Mouse (Mus musculus) CH12.LX (cell line): ENCODE data around the gene Catsperz. TPM values are rescaled to one million over a fixed set of nuclear protein-coding genes. Genes with fewer than 3 reads are reported as not detected.

ENCODE experiments used
- DNase-seq: peaks from one replicate; pipeline ENCODE4 v3.0.0-alpha.2; 2013; ENCODE audit errors: extremely low read depth
- H3K27ac ChIP-seq: 2 replicates; pipeline ENCODE4 v1.5.1; 2012; ENCODE audit warnings: low read depth, mild to moderate bottlenecking, control low read depth, moderate library complexity; ENCODE audit not compliant: insufficient read depth
- H3K27me3 ChIP-seq: replicated peaks from 2 replicates; pipeline ENCODE3; 2012; ENCODE audit warnings: inconsistent platforms
- H3K36me3 ChIP-seq, 2 experiments: replicated peaks in 1 of 2; 2 replicates each; pipeline versions ENCODE3 to v1.6.1; 2012; ENCODE audit warnings: inconsistent platforms in 1 of 2, low read length in 1 of 2, mild to moderate bottlenecking in 1 of 2, mixed read lengths in 1 of 2, moderate library complexity in 1 of 2; ENCODE audit not compliant: control insufficient read depth in 1 of 2, insufficient read depth in 1 of 2
- H3K4me1 ChIP-seq, 2 experiments: 2 replicates each; pipeline ENCODE4 v1.6.1; 2012; ENCODE audit warnings: inconsistent platforms in 1 of 2, moderate library complexity in 1 of 2; ENCODE audit not compliant: insufficient read depth in 2 of 2, control insufficient read depth in 1 of 2
- H3K4me2 ChIP-seq: 2 replicates; pipeline ENCODE4 v1.6.1; 2012; ENCODE audit warnings: low read depth, mild to moderate bottlenecking, control low read depth; ENCODE audit not compliant: poor library complexity, insufficient read depth, severe bottlenecking
- H3K4me3 ChIP-seq, 3 experiments: fragments of 150-350 bp in 1 of 3; sonication (generic) in 1 of 3; replicated peaks in 1 of 3; 2 replicates each; pipeline versions ENCODE3 to v1.5.1; 2011 to 2012; ENCODE audit warnings: low read depth in 2 of 3, low read length in 2 of 3, mild to moderate bottlenecking in 2 of 3, moderate library complexity in 2 of 3, control low read depth in 1 of 3, improper control_type of control experiment in 1 of 3, inconsistent platforms in 1 of 3, mixed read lengths in 1 of 3; ENCODE audit not compliant: poor library complexity in 1 of 3
- H3K79me2 ChIP-seq: replicated peaks from 2 replicates; pipeline ENCODE4 v1.6.1; 2012; ENCODE audit warnings: mild to moderate bottlenecking, moderate library complexity; ENCODE audit not compliant: control insufficient read depth, poor library complexity, insufficient read depth, severe bottlenecking; ENCODE audit errors: extremely low read depth
- H3K9ac ChIP-seq: 2 replicates; pipeline ENCODE4 v1.6.1; 2012; ENCODE audit warnings: low read depth, mild to moderate bottlenecking, control low read depth, moderate library complexity; ENCODE audit not compliant: insufficient read depth
- H3K9me3 ChIP-seq: replicated peaks from 2 replicates; pipeline ENCODE3; 2012; ENCODE audit warnings: low read length, inconsistent platforms, mixed read lengths
- BHLHE40 ChIP-seq: IDR thresholded peaks from 2 replicates; pipeline ENCODE4 v1.6.1; 2011; ENCODE audit warnings: mild to moderate bottlenecking, low read depth, low read length, improper control_type of control experiment
- CHD1 ChIP-seq: IDR thresholded peaks from 2 replicates; pipeline ENCODE4 v1.6.1; 2012; ENCODE audit warnings: low read depth, low read length, improper control_type of control experiment, inconsistent platforms
- CHD2 ChIP-seq: IDR thresholded peaks from 2 replicates; pipeline ENCODE4 v1.6.1; 2011; ENCODE audit warnings: low read length, improper control_type of control experiment
- CTCF ChIP-seq, 2 experiments: IDR thresholded peaks in 1 of 2; conservative IDR thresholded peaks in 1 of 2; 2 replicates each; pipeline ENCODE4 v1.5.1; 2011 to 2012; ENCODE audit warnings: low read depth in 2 of 2, low read length in 2 of 2, improper control_type of control experiment in 1 of 2, inconsistent platforms in 1 of 2, mild to moderate bottlenecking in 1 of 2, moderate library complexity in 1 of 2
- E2F4 ChIP-seq: IDR thresholded peaks from 2 replicates; pipeline ENCODE4 v1.6.1; 2011; ENCODE audit warnings: low read depth, low read length, improper control_type of control experiment; ENCODE audit not compliant: insufficient replicate concordance
- ELF1 ChIP-seq: IDR thresholded peaks from 2 replicates; pipeline ENCODE4 v1.6.1; 2014; ENCODE audit warnings: low read depth, mild to moderate bottlenecking, inconsistent platforms, low read length, improper control_type of control experiment
- GABPA ChIP-seq: IDR thresholded peaks from 2 replicates; pipeline ENCODE4 v1.6.1; 2012; ENCODE audit warnings: low read depth, low read length, improper control_type of control experiment, inconsistent platforms; ENCODE audit not compliant: insufficient replicate concordance
- IRF4 ChIP-seq: IDR thresholded peaks from 2 replicates; pipeline ENCODE4 v1.6.1; 2014; ENCODE audit warnings: low read depth, mild to moderate bottlenecking, inconsistent platforms, low read length, improper control_type of control experiment
- JUN ChIP-seq: IDR thresholded peaks from 2 replicates; pipeline ENCODE4 v1.6.1; 2011; ENCODE audit warnings: low read depth, mild to moderate bottlenecking, low read length, improper control_type of control experiment, moderate library complexity; ENCODE audit not compliant: insufficient read depth
- MAFK ChIP-seq: IDR thresholded peaks from 2 replicates; pipeline ENCODE4 v1.6.1; 2011; ENCODE audit warnings: low read length, improper control_type of control experiment; ENCODE audit not compliant: insufficient replicate concordance
- MAX ChIP-seq: IDR thresholded peaks from 2 replicates; pipeline ENCODE4 v1.6.1; 2011; ENCODE audit warnings: low read length, improper control_type of control experiment
- MEF2A ChIP-seq: IDR thresholded peaks from 2 replicates; pipeline ENCODE4 v1.6.1; 2014; ENCODE audit warnings: low read depth, mild to moderate bottlenecking, inconsistent platforms, low read length, improper control_type of control experiment, borderline replicate concordance
- NELFE ChIP-seq: IDR thresholded peaks from 2 replicates; pipeline ENCODE4 v1.6.1; 2011; ENCODE audit warnings: low read depth, low read length, improper control_type of control experiment
- NRF1 ChIP-seq: IDR thresholded peaks from 2 replicates; pipeline ENCODE4 v1.6.1; 2014; ENCODE audit warnings: low read depth, mild to moderate bottlenecking, inconsistent platforms, low read length, improper control_type of control experiment, moderate library complexity
- POLR2AphosphoS2 ChIP-seq: IDR thresholded peaks from 2 replicates; pipeline ENCODE4 v1.6.1; 2011; ENCODE audit warnings: low read depth, low read length, improper control_type of control experiment
- RCOR1 ChIP-seq: conservative IDR thresholded peaks from 2 replicates; pipeline ENCODE4 v1.6.1; 2012; ENCODE audit warnings: low read depth, mild to moderate bottlenecking, inconsistent platforms, low read length, improper control_type of control experiment
- SIN3A ChIP-seq: IDR thresholded peaks from 2 replicates; pipeline ENCODE4 v1.6.1; 2012; ENCODE audit warnings: low read length, improper control_type of control experiment, inconsistent platforms
- TBP ChIP-seq: conservative IDR thresholded peaks from 2 replicates; pipeline ENCODE4 v1.6.1; 2011; ENCODE audit warnings: low read depth, low read length, improper control_type of control experiment
- UBTF ChIP-seq: IDR thresholded peaks from 2 replicates; pipeline ENCODE4 v1.6.1; 2012; ENCODE audit warnings: low read depth, mild to moderate bottlenecking, inconsistent platforms, low read length, improper control_type of control experiment, moderate library complexity
- USF1 ChIP-seq: IDR thresholded peaks from 2 replicates; pipeline ENCODE4 v1.6.1; 2014; ENCODE audit warnings: low read depth, mild to moderate bottlenecking, inconsistent platforms, low read length, improper control_type of control experiment
- ZC3H11A ChIP-seq: IDR thresholded peaks from 2 replicates; pipeline ENCODE4 v1.6.1; 2012; ENCODE audit warnings: low read depth, mild to moderate bottlenecking, inconsistent platforms, low read length, improper control_type of control experiment
- dilution Hi-C: fragments of 300-500 bp; cut with MboI; formaldehyde crosslinking; loops from 2 replicates; pipeline ENCODE4 v1.14.3; 2020; ENCODE audit warnings: low sequenced_read_pairs; ENCODE audit not compliant: extremely low pct_unique_long_range_greater_than_20kb, extremely low pct_ligation_motif_present
- in situ Hi-C: fragments of 300-500 bp; cut with MboI; formaldehyde crosslinking; loops from 3 replicates; pipeline ENCODE4 v1.14.3; 2019; ENCODE audit warnings: low sequenced_read_pairs, low pct_ligation_motif_present, low pct_unique_long_range_greater_than_20kb, mixed read lengths
- polyA plus RNA-seq: library from polyadenylated mRNA; unstranded; fragments of >175 nt; gene quantifications from 2 replicates; pipeline ENCODE4 v1.2.1, GENCODE M21; 2012; ENCODE audit warnings: low read depth; ENCODE audit not compliant: insufficient read length
- total RNA-seq, 2 experiments: library from RNA; depleted of rRNA; stranded (reverse); fragments of 300-350 nt in 1 of 2; fragments of >200 nt in 1 of 2; gene quantifications; 2 replicates each; pipeline ENCODE4 v1.2.3; 2012 to 2014

Catsperz gene
- total and polyA plus RNA-seq, 3 experiments: not detected

GRCm38 (mm10) chr19:6931002-6931401 lies 5.8 kb upstream of the Catsperz start:
- H3K4me1 ChIP-seq: peaks cover 0 to 4% of the 10 kb centered on the region in 2 experiments; a peak in 2 of 4 replicates
- H3K27me3 ChIP-seq: no peaks in the 10 kb centered on the region
- dilution Hi-C loops: no loop called here

GRCm38 (mm10) chr19:6928080-6928479 lies 2.9 kb upstream of the Catsperz start:
- Histone ChIP-seq H3K4me1 (peaks cover 3 to 7% of the 10 kb centered on the region in 2 experiments), H3K4me3 (no peak overlapping the region), H3K36me3 (no peaks in the 10 kb centered on the region), H3K79me2 (no peaks in the 10 kb centered on the region), H3K9me3 (no peaks in the 10 kb centered on the region), H3K9ac (no peak overlapping the region), H3K4me2 (no peak overlapping the region), H3K27me3 (peaks cover 3% of the 10 kb centered on the region), H3K27ac (no peak overlapping the region)
- dilution Hi-C loops (no loop called here), in situ Hi-C loops (no loop called here)
- TF ChIP-seq BHLHE40 (no peak), E2F4 (no peak)
- DNase-seq: no peak

More at GRCm38 (mm10) chr19:6931002-6931401, 5.8 kb upstream of the Catsperz start:
- TF ChIP-seq POLR2AphosphoS2 (no peak), UBTF (no peak), CTCF (conservative IDR thresholded peaks at IDR 0.05 in 1 of 2, IDR thresholded peaks at IDR 0.05 in 1 of 2; ENCODE audit: low read depth in 2 of 2, low read length in 2 of 2) (no peak), CHD1 (no peak), JUN (no peak), MAFK (no peak), GABPA (no peak), CHD2 (no peak), SIN3A (no peak), TBP (no peak), ELF1 (no peak), IRF4 (no peak), ZC3H11A (no peak), NELFE (no peak), MEF2A (no peak), RCOR1 (no peak), NRF1 (no peak), USF1 (no peak), MAX (no peak)
- H3K79me2 ChIP-seq: no peaks in the 10 kb centered on the region
- H3K4me2 ChIP-seq: no peak overlapping the region
- no peak overlapping the region for H3K27ac ChIP-seq
- in situ Hi-C loops: no loop called here
- H3K9me3 ChIP-seq: no peaks in the 10 kb centered on the region
- no peaks in the 10 kb centered on the region for H3K36me3 ChIP-seq
- DNase-seq: no peak
- H3K9ac ChIP-seq: no peak overlapping the region
- H3K4me3 ChIP-seq: no peak overlapping the region
